Mouse (Mus musculus): ENCODE measurements at regions not wholly inside any gene's neighbourhood (a gene's known extent, or its start where the extent isn't known, plus 50 kb on each side); places are given as distances from the start of the nearest gene placed in this dataset.

DNA sequence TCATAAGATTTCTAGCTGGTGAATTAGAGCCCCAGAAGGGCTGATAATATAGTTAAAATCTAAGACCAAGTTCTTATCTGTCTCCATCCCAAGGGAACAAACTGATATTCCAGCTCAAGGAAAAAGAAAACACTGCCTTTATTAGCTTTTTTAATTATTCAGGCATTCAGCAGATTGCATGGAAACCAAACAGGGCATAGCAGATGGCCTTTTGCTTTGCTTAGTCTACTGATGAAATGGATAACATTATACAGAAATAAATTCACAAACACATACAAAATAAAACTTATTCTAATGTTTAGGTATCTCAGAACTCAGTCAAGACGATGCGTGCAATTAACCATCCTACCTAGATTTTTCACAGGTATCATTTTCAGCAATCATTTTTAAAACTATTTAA, 198.9 kb downstream of the Isl1 start:
- Histone ChIP-seq H3K27me3 (no peaks in the 10 kb centered on the region), H3K36me3 (no peaks in the 10 kb centered on the region), H3K4me3 (no peak overlapping the region), H3K9me3 (no peaks in the 10 kb centered on the region), H3K27ac (replicated peaks) (no peak overlapping the region), H3K4me1 (replicated peaks) (no peaks in the 10 kb centered on the region), H3K9ac (no peak overlapping the region), H3K4me2 (no peak overlapping the region)
- WGBS: over 99% methylated on average over 2 of the region's 2 CpGs
- ATAC-seq (ENCODE audit: low FRiP score, low read depth): no peak

DNA sequence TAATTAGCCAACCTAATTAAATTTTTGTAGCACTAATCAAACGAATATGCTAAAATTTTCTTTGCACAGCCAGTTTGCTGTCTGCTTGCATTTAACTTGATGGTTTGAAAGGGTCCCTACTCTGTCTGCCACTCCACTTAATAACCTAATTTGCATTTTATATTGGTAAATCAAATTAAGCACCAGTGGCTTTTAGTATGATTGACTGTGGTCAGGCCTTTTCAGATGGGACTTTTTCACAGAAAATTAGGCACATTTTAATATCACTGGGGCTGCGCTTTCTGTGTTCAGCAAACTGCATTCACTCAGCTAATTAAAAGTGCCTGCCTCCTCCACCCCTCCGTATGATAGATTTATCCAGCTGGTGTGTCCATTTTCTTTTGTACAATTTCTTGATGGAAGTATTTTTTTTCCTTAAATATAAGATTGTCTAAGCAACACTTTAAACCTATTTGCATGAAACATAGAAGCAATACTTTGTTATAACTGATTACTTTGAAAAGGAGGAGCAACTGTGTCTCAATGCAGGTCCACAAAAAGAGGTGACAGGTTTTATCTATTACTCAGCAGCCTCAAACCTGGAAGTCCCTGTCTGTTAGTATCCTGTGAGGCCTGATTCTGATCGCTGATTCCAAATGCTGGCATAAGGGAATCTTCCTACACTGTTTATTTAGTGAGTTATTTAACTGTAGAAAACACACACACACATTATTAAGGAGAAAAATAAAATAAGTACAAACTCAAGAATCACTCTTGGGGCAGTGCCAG, 221.8 kb downstream of the Isl1 start:
- peak; percentile 81 for ATAC-seq (ENCODE audit: low FRiP score, low read depth)
- H3K27ac ChIP-seq (replicated peaks): no peak overlapping the region
- H3K9ac ChIP-seq: no peak overlapping the region
- no peaks in the 10 kb centered on the region for H3K36me3 ChIP-seq
- no peak overlapping the region for H3K4me2 ChIP-seq
- H3K4me3 ChIP-seq: no peak overlapping the region
- 38% methylated on average over 4 of the region's 4 CpGs for WGBS
- no peaks in the 10 kb centered on the region for H3K9me3 ChIP-seq
- no peaks in the 10 kb centered on the region for H3K4me1 ChIP-seq (replicated peaks)
- H3K27me3 ChIP-seq: no peaks in the 10 kb centered on the region

DNA sequence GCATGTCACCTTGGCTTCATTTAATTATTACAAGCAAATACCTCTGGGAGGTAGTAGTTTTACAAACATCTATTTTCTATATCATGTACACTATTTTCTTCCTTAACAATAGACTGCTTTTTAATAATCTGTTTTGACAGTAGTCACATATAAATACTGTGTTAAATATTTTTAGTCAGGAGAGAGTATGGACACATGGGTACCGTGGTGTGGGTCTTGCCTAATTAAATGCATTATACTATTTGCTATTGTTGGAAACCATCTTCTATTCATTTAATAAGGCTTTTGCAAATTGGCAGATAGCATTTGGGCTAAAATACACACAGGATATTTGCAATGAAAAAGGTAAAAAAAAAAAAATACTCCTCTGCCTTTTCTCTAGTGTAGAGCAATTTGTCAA, 222.3 kb downstream of the Isl1 start:
- H3K27me3 ChIP-seq: no peaks in the 10 kb centered on the region
- no peak overlapping the region for H3K9ac ChIP-seq
- no peak overlapping the region for H3K4me3 ChIP-seq
- 0 out of 2 replicates have a peak, but pooled peaks have one; percentile 8 for ATAC-seq (ENCODE audit: low FRiP score, low read depth)
- H3K9me3 ChIP-seq: no peaks in the 10 kb centered on the region
- no peaks in the 10 kb centered on the region for H3K4me1 ChIP-seq (replicated peaks)
- no peak overlapping the region for H3K27ac ChIP-seq (replicated peaks)
- H3K36me3 ChIP-seq: no peaks in the 10 kb centered on the region
- no peak overlapping the region for H3K4me2 ChIP-seq
- 42% methylated on average over 1 of the region's 1 CpGs for WGBS

DNA sequence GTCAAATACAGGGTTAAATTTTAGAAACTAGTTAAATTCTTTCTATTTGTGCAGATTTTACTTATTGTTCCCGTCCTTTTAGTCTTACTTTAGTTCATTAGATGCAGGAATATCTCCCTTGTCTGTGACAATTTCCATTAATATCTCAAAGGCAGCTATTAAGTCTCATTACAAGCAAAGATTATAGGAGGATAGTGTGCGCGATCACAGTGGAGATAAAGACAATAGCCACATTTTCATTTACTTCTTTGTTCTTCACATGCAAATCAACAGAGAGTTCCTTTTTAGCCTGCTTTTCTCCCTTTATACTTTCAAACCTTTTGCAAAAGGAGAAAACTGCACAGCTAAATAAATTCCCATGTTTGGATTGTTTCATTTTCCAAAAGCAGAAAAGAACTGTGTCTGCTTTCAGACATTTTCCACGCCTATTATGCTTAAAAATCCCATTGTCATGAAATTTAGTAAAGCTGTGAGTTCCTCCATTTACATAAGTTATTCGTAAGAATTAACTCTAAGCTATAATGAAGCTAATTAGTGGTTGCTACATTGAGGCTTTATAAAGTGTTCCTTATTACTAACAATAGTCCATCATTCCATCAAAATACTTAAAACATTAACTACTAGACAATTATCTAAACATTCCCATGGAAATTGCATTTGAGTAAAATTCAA, 252.4 kb downstream of the Isl1 start:
- ATAC-seq (ENCODE audit: low FRiP score, low read depth): no peak
- H3K4me3 ChIP-seq: no peak overlapping the region
- no peak overlapping the region for H3K4me2 ChIP-seq
- no peaks in the 10 kb centered on the region for H3K36me3 ChIP-seq
- H3K9ac ChIP-seq: no peak overlapping the region
- no peaks in the 10 kb centered on the region for H3K9me3 ChIP-seq
- no peaks in the 10 kb centered on the region for H3K4me1 ChIP-seq (replicated peaks)
- no peaks in the 10 kb centered on the region for H3K27me3 ChIP-seq
- WGBS: 60% methylated on average over 5 of the region's 5 CpGs
- no peak overlapping the region for H3K27ac ChIP-seq (replicated peaks)

DNA sequence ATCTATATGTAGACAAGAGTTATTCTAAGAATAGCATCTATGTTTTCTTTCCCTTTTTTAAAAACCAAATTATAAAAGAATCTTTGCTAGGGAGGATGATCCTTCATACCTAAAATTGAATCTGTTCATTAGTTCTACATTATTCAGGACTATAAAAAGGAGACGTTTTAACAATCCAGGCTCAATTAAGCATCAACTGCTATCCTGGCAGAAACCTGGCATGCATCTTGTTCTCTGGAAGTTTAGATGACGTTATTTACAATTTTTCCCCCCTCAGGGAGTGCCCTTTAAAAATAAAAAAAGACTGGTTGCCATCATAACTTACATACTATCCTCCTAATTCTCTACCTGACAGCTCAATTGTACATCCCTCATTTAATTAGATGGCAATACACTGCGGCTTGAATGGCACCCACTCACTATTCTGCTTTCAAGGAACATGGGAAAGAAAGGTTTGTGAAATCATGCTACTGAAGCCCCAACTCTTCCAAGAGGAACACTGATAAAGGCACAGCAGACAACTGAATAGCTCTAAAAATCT, 253.3 kb downstream of the Isl1 start:
- no peak overlapping the region for H3K4me2 ChIP-seq
- H3K9me3 ChIP-seq: no peaks in the 10 kb centered on the region
- no peaks in the 10 kb centered on the region for H3K36me3 ChIP-seq
- H3K9ac ChIP-seq: no peak overlapping the region
- no peak overlapping the region for H3K4me3 ChIP-seq
- 58% methylated on average over 3 of the region's 3 CpGs for WGBS
- H3K4me1 ChIP-seq (replicated peaks): no peaks in the 10 kb centered on the region
- no peak overlapping the region for H3K27ac ChIP-seq (replicated peaks)
- ATAC-seq (ENCODE audit: low FRiP score, low read depth): no peak
- no peaks in the 10 kb centered on the region for H3K27me3 ChIP-seq

DNA sequence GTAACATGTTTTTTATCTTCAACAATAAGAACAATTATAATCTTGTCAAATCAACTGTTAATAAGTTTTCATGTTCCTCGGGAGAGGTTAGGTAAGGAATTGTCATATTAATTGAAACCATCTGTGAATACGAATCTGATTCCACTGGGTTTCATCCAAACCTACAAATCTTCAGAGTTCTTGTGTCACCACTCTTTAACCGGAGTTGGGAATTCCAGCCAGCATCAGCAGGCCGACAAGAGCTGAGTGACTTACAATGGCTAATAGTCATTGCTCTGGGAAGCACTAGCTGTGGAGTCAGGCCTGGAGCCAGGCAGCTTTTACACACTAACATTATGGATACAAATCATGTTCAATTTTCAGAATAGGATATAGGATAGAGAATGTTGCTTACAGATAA, 273.3 kb downstream of the Isl1 start:
- 68% methylated on average over 4 of the region's 4 CpGs for WGBS
- Histone ChIP-seq H3K4me1 (replicated peaks) (no peaks in the 10 kb centered on the region), H3K4me3 (no peak overlapping the region), H3K36me3 (no peaks in the 10 kb centered on the region), H3K9me3 (no peaks in the 10 kb centered on the region), H3K9ac (no peak overlapping the region), H3K4me2 (no peak overlapping the region), H3K27ac (replicated peaks) (no peak overlapping the region), H3K27me3 (no peaks in the 10 kb centered on the region)
- ATAC-seq (ENCODE audit: low FRiP score, low read depth): no peak

DNA sequence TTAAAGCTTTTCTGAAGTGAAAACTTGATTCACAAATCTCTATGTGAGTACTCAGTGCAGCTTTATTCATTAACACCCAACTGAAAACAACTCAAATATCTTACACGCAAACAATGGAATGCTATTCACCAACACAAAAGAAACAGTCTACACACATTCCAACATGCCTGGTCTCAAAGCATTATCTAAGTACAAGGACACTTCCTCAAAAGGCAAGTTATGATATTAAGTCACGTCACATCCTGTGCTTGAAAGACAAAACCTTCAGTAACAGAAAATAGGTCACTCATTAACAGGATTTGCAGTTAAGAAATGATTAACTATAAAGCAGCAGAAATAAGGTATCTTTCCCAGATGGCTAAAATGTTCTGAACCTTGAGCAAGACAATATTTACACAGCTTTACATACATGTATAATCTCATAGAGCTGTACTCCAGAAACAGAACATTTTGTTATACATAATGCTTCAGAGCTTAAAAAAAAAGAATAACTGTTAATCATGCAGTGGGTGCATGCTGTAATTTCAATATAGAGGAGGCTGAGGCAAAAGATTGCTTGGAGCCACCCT, 279.3 kb downstream of the Isl1 start:
- 78% methylated on average over 2 of the region's 2 CpGs for WGBS
- Histone ChIP-seq H3K4me2 (no peak overlapping the region), H3K4me3 (no peak overlapping the region), H3K9me3 (no peaks in the 10 kb centered on the region), H3K27me3 (no peaks in the 10 kb centered on the region), H3K27ac (replicated peaks) (no peak overlapping the region), H3K4me1 (replicated peaks) (no peaks in the 10 kb centered on the region), H3K36me3 (no peaks in the 10 kb centered on the region), H3K9ac (no peak overlapping the region)
- ATAC-seq (ENCODE audit: low FRiP score, low read depth): no peak

DNA sequence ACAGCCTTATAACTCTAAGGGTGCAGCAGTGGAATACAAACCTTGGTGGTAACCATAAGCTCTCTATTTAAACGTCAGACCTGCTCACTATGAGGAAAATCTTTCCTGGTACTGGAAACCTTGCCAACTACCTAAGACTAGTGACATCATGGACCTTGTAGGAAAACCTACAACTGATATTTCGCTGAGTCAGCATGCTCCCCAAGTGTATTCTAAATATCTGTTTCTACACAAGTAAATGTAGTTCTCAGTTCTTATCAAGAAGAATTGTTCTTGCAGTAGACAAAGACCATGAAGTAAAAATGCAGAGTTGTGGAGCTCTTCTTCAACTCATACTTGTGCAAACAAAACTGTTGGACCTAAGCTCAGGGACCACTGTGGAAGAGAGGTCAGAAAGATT, 280.9 kb downstream of the Isl1 start:
- H3K27me3 ChIP-seq: no peaks in the 10 kb centered on the region
- H3K9ac ChIP-seq: no peak overlapping the region
- no peaks in the 10 kb centered on the region for H3K4me1 ChIP-seq (replicated peaks)
- no peak overlapping the region for H3K27ac ChIP-seq (replicated peaks)
- ATAC-seq (ENCODE audit: low FRiP score, low read depth): no peak
- WGBS: 87% methylated on average over 2 of the region's 2 CpGs
- no peaks in the 10 kb centered on the region for H3K9me3 ChIP-seq
- no peaks in the 10 kb centered on the region for H3K36me3 ChIP-seq
- no peak overlapping the region for H3K4me3 ChIP-seq
- H3K4me2 ChIP-seq: no peak overlapping the region

DNA sequence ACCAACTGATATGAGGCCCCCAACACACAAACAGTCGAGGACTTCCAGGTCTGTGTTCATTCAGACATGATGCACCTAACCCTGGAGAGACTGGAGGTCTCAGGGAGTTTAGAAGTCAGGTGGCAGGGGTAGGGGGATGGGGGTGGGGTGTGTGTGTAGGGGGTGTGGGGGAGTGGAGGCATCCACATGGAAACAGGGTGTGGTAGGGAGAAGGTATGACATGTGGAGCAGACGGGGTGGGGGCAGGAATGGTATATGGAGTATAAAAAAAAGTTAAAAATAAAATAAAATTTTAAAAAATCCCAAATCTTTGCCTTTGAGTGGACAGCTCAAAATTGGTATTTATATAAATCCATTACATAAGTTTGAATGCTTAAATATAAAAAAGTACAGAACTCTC, 282.3 kb downstream of the Isl1 start:
- no peaks in the 10 kb centered on the region for H3K9me3 ChIP-seq
- H3K9ac ChIP-seq: no peak overlapping the region
- no peak for ATAC-seq (ENCODE audit: low FRiP score, low read depth)
- no peak overlapping the region for H3K4me2 ChIP-seq
- no peaks in the 10 kb centered on the region for H3K4me1 ChIP-seq (replicated peaks)
- 81% methylated on average over 2 of the region's 2 CpGs for WGBS
- no peaks in the 10 kb centered on the region for H3K27me3 ChIP-seq
- no peaks in the 10 kb centered on the region for H3K36me3 ChIP-seq
- no peak overlapping the region for H3K27ac ChIP-seq (replicated peaks)
- H3K4me3 ChIP-seq: no peak overlapping the region

DNA sequence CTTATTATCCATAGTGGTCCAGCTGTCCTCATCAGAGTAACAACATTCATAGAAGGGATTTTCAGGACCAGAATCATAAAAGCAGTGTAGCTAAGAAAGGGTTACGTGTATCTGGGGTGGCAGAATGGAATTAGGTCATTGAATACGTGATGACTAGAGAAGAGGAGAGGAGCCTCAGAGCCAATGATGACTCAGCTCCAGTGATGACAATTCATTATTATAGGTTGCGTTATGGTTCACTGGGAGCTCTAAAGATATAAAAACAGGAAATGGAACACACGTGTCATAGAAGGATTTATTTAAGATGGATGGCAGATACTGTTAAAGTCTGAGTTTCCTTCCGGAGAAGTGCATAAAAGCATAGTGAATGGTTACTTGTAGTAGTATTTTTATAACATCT, 291.6 kb downstream of the Isl1 start:
- Histone ChIP-seq H3K27me3 (no peaks in the 10 kb centered on the region), H3K4me3 (no peak overlapping the region), H3K36me3 (no peaks in the 10 kb centered on the region), H3K9ac (no peak overlapping the region), H3K4me1 (replicated peaks) (no peaks in the 10 kb centered on the region), H3K4me2 (no peak overlapping the region), H3K9me3 (no peaks in the 10 kb centered on the region), H3K27ac (replicated peaks) (no peak overlapping the region)
- ATAC-seq (ENCODE audit: low FRiP score, low read depth): no peak
- WGBS: 65% methylated on average over 5 of the region's 5 CpGs

DNA sequence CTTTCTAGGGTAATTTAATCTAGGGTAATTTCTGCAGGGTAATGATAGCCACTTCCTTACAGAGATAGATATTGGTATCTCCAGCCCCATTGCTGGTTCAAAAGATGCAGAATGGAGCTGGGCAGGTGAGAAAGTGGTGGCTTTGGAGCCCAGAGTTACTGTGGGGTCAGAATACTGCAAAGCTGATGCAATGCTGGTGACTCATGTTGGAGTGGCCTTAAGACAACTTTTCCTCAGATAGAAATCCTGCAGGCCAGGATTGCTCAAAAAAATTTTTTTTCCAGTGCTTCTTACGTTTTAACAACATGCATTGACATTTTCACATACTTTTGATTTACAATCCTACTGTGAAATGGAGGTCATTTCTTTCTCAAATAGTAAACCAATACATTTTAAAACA, 305.8 kb downstream of the Isl1 start:
- H3K4me2 ChIP-seq: no peak overlapping the region
- H3K27me3 ChIP-seq: no peaks in the 10 kb centered on the region
- no peaks in the 10 kb centered on the region for H3K36me3 ChIP-seq
- no peak overlapping the region for H3K9ac ChIP-seq
- no peak overlapping the region for H3K27ac ChIP-seq (replicated peaks)
- H3K9me3 ChIP-seq: no peaks in the 10 kb centered on the region
- H3K4me1 ChIP-seq (replicated peaks): no peaks in the 10 kb centered on the region
- WGBS: 66% methylated on average over 1 of the region's 1 CpGs
- H3K4me3 ChIP-seq: no peak overlapping the region
- ATAC-seq (ENCODE audit: low FRiP score, low read depth): no peak

DNA sequence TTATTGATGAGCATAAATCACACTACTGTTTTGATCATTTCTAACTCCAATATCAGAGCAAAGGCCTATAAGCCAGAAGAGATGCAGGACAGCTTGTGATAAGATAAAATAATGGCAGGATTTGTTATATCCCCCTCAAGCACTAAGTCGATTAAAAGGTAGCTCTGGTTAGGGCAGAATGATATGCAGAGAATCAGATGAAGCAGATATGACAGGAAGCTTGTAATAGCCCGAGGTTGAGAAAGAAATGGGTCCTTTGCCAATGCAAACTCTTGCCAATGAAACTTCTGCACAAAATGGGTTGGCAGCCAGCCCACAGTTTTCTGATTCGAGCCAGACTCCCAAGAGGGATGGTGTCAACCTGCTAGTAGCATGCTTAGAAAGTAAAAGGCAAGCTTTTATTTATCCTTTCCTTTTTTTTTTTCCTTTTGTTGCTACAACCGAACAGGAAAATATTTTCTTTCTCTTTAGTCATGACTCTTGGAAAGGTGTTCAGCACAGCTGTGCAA, 307.0 kb downstream of the Isl1 start:
- 48% methylated on average over 4 of the region's 4 CpGs for WGBS
- H3K27ac ChIP-seq (replicated peaks): no peak overlapping the region
- no peaks in the 10 kb centered on the region for H3K4me1 ChIP-seq (replicated peaks)
- no peak overlapping the region for H3K9ac ChIP-seq
- no peaks in the 10 kb centered on the region for H3K27me3 ChIP-seq
- H3K36me3 ChIP-seq: no peaks in the 10 kb centered on the region
- ATAC-seq (ENCODE audit: low FRiP score, low read depth): no peak
- no peaks in the 10 kb centered on the region for H3K9me3 ChIP-seq
- 0 out of 2 replicates have a peak overlapping the region, but pooled peaks have one; percentile 13 for H3K4me2 ChIP-seq
- no peak overlapping the region for H3K4me3 ChIP-seq

Measured in hindbrain, embryonic 15.5 days (tissue).